Mouse (Mus musculus): ENCODE data around the gene Chd5.

The Chd5 gene

GRCm38 (mm10) chr4:152307542-152307941 lies 30.9 kb upstream of the Chd5 start:
- peaks cover 53% of the 10 kb centered on the region for H3K4me1 ChIP-seq (replicated peaks; ENCODE audit: low read depth, low read length)
- peaks cover 3% of the 10 kb centered on the region for H3K27me3 ChIP-seq (ENCODE audit: insufficient read depth, low read length)
- no peaks in the 10 kb centered on the region for H3K9me3 ChIP-seq (ENCODE audit: low read length)
- no peak for TF ChIP-seq NANOG (IDR thresholded peaks at IDR 0.05; ENCODE audit: borderline replicate concordance, low read length)
- TF ChIP-seq CTCF (conservative IDR thresholded peaks at IDR 0.05; ENCODE audit: low read length): no peak
- TF ChIP-seq POU5F1 (IDR thresholded peaks at IDR 0.05; ENCODE audit: borderline replicate concordance, low read length): no peak
- no peak overlapping the region for H3K4me3 ChIP-seq (replicated peaks; ENCODE audit: low read length)
- H3K36me3 ChIP-seq (ENCODE audit: insufficient read depth, low read length): peaks cover 46% of the 10 kb centered on the region

DNA sequence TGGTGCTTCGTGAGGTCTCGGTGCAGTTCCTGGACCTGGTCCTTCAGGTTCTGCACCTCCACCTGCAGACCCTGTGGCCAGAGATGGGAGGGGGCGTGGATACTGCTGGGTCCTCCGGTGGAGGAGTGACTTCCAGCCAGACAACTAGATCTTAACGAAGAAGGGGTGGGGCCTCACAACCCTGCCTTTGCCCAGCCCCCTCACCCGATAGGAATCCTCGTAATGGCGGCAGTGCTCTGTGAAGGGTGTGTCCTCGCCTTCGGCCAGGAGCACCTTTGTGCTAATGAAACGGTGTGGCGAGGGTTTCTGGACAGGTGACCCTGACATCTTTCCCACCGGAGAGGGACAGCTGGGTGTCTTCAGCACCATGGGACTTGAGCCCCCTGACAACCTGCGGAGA lies 26.3 kb upstream of the Chd5 start:
- no peak for TF ChIP-seq POU5F1 (IDR thresholded peaks at IDR 0.05; ENCODE audit: borderline replicate concordance, low read length)
- TF ChIP-seq NANOG (IDR thresholded peaks at IDR 0.05; ENCODE audit: borderline replicate concordance, low read length): no peak
- no peak for TF ChIP-seq CTCF (conservative IDR thresholded peaks at IDR 0.05; ENCODE audit: low read length)
- H3K27me3 ChIP-seq (ENCODE audit: insufficient read depth, low read length): peaks cover 43% of the 10 kb centered on the region
- H3K36me3 ChIP-seq (ENCODE audit: insufficient read depth, low read length): peaks cover 13% of the 10 kb centered on the region
- peak overlapping the region; percentile 77 for H3K4me3 ChIP-seq (replicated peaks; ENCODE audit: low read length)
- peaks cover 59% of the 10 kb centered on the region for H3K4me1 ChIP-seq (replicated peaks; ENCODE audit: low read depth, low read length)
- no peaks in the 10 kb centered on the region for H3K9me3 ChIP-seq (ENCODE audit: low read length)

DNA sequence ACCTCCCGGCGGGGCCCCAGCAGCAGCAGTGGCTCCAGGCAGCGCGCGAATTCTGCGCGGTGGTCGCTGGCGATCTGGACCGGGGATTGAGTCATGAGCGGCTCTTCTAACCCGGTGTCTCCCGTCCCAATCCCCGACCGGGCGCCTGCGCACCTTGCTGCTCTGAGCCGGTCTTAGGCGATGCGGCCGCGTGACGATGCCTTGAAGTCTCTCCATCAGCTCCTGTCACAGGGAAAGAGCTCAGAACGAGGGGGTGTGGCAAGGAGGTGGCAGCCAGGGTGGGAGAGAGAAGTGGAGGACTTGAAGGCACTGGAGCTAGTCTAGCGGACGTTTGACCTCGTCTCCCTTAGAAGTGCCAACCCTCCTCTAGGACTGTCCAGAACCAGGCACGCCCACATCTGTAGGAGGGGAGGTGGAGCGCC lies 25.2 kb upstream of the Chd5 start:
- Histone ChIP-seq H3K36me3 (ENCODE audit: insufficient read depth, low read length) (peaks cover 8% of the 10 kb centered on the region), H3K9me3 (ENCODE audit: low read length) (no peaks in the 10 kb centered on the region), H3K27me3 (ENCODE audit: insufficient read depth, low read length) (peaks cover 53% of the 10 kb centered on the region), H3K4me1 (replicated peaks; ENCODE audit: low read depth, low read length) (peaks cover 58% of the 10 kb centered on the region), H3K4me3 (replicated peaks; ENCODE audit: low read length) (peak overlapping the region; percentile 77)
- TF ChIP-seq NANOG (IDR thresholded peaks at IDR 0.05; ENCODE audit: borderline replicate concordance, low read length) (no peak), POU5F1 (IDR thresholded peaks at IDR 0.05; ENCODE audit: borderline replicate concordance, low read length) (no peak), CTCF (conservative IDR thresholded peaks at IDR 0.05; ENCODE audit: low read length) (no peak)

- Histone ChIP-seq H3K4me1 (replicated peaks; ENCODE audit: low read depth, low read length) (peaks cover 63% of the 10 kb centered on the region), H3K27me3 (ENCODE audit: insufficient read depth, low read length) (peaks cover 57% of the 10 kb centered on the region), H3K9me3 (ENCODE audit: low read length) (no peaks in the 10 kb centered on the region), H3K4me3 (replicated peaks; ENCODE audit: low read length) (no peak overlapping the region), H3K36me3 (ENCODE audit: insufficient read depth, low read length) (peaks cover 5% of the 10 kb centered on the region; the same call in 1 of the 2 replicates)
- no peak for TF ChIP-seq POU5F1 (IDR thresholded peaks at IDR 0.05; ENCODE audit: borderline replicate concordance, low read length)
- peak; percentile 30; the same call in 1 of the 2 replicates for TF ChIP-seq CTCF (conservative IDR thresholded peaks at IDR 0.05; ENCODE audit: low read length)
Observed at GRCm38 (mm10) chr4:152313934-152314333, 24.5 kb upstream of the Chd5 start.

DNA sequence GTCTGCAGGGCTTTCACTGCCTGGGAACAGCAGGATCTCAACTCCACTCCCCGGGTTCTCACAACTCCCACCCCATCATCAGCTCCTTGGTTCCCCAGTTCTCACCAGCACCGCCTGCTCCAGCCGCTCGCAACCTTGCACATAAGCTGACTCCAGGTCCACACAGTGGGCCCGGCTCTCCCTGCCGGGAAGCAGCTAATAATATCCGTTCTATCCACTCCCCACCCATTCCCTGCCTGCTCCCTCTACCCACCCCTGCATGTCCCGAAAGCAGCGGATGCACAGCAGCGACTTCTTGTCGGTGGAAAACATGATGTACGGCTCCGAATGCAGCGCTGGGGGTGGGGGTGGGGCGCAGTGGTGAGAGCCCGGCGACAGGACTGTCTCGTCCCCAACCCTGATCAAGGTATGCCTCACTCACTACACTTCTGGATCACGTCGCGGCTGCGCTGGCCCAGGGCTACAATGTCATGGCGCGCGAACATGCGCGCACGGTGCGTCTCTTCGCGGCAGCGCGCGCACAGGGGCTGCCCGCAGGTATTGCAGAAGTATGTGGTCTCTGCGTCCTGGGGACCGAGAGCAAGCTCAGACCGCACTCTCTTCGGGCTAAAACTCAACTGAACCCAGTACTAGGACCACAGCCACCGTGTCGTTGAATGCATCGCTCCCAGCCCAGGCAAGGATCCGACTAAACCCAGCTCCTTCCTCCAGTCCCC lies 22.8 kb upstream of the Chd5 start:
- Histone ChIP-seq H3K9me3 (ENCODE audit: low read length) (no peaks in the 10 kb centered on the region), H3K4me3 (replicated peaks; ENCODE audit: low read length) (peak overlapping the region; percentile 74), H3K36me3 (ENCODE audit: insufficient read depth, low read length) (peaks cover 1% of the 10 kb centered on the region; the same call in 1 of the 2 replicates), H3K27me3 (ENCODE audit: insufficient read depth, low read length) (peaks cover 57% of the 10 kb centered on the region), H3K4me1 (replicated peaks; ENCODE audit: low read depth, low read length) (peaks cover 65% of the 10 kb centered on the region)
- TF ChIP-seq CTCF (conservative IDR thresholded peaks at IDR 0.05; ENCODE audit: low read length): no peak
- no peak for TF ChIP-seq NANOG (IDR thresholded peaks at IDR 0.05; ENCODE audit: borderline replicate concordance, low read length)
- no peak for TF ChIP-seq POU5F1 (IDR thresholded peaks at IDR 0.05; ENCODE audit: borderline replicate concordance, low read length)

GRCm38 (mm10) chr4:152317631-152318033 lies 20.8 kb upstream of the Chd5 start:
- Histone ChIP-seq H3K9me3 (ENCODE audit: low read length) (no peaks in the 10 kb centered on the region), H3K27me3 (ENCODE audit: insufficient read depth, low read length) (peaks cover 54% of the 10 kb centered on the region), H3K4me1 (replicated peaks; ENCODE audit: low read depth, low read length) (peaks cover 66% of the 10 kb centered on the region), H3K36me3 (ENCODE audit: insufficient read depth, low read length) (no peaks in the 10 kb centered on the region), H3K4me3 (replicated peaks; ENCODE audit: low read length) (no peak overlapping the region)
- no peak for TF ChIP-seq CTCF (conservative IDR thresholded peaks at IDR 0.05; ENCODE audit: low read length)
- no peak for TF ChIP-seq POU5F1 (IDR thresholded peaks at IDR 0.05; ENCODE audit: borderline replicate concordance, low read length)
- TF ChIP-seq NANOG (IDR thresholded peaks at IDR 0.05; ENCODE audit: borderline replicate concordance, low read length): no peak

- H3K4me1 ChIP-seq (replicated peaks; ENCODE audit: low read depth, low read length): peaks cover 65% of the 10 kb centered on the region
- peak within 1 kb of the TSS; percentile 45 for H3K4me3 ChIP-seq (replicated peaks; ENCODE audit: low read length)
- no peaks in the 10 kb centered on the region for H3K36me3 ChIP-seq (ENCODE audit: insufficient read depth, low read length)
- TF ChIP-seq NANOG (IDR thresholded peaks at IDR 0.05; ENCODE audit: borderline replicate concordance, low read length) (no peak), POU5F1 (IDR thresholded peaks at IDR 0.05; ENCODE audit: borderline replicate concordance, low read length) (no peak), CTCF (conservative IDR thresholded peaks at IDR 0.05; ENCODE audit: low read length) (peak; percentile 68)
- H3K9me3 ChIP-seq (ENCODE audit: low read length): no peaks in the 10 kb centered on the region
- peaks cover 43% of the 10 kb centered on the region for H3K27me3 ChIP-seq (ENCODE audit: insufficient read depth, low read length)
Observed at GRCm38 (mm10) chr4:152318517-152319234, 19.8 kb upstream of the Chd5 start, which contains the start of gene Rnf207. Gene Rnf207, minus strand, starts transcription at chr4:152318993.

DNA sequence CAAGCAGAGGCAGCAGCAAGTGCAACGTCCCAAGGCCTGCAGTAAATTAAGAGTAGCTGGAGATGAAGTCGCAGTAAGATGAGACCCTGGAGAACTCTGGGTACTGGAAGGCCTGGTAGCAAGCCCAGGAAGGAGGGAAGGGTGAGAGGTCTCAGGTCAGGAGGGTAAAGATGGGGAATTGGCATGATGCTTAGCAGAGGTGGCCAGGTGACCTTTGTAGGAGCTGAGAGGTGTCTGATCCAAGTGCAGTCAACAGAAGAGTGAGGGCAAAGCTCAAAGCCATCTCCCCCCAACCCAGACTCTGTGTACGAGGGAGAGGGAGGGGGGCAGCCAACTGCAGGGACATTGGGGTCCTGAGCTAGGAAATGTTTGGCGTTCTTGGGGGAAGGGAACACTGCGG lies 17.0 kb upstream of the Chd5 start:
- H3K4me1 ChIP-seq (replicated peaks; ENCODE audit: low read depth, low read length): peaks cover 53% of the 10 kb centered on the region
- TF ChIP-seq CTCF (conservative IDR thresholded peaks at IDR 0.05; ENCODE audit: low read length): no peak
- no peak for TF ChIP-seq NANOG (IDR thresholded peaks at IDR 0.05; ENCODE audit: borderline replicate concordance, low read length)
- no peak for TF ChIP-seq POU5F1 (IDR thresholded peaks at IDR 0.05; ENCODE audit: borderline replicate concordance, low read length)
- peaks cover 20% of the 10 kb centered on the region for H3K27me3 ChIP-seq (ENCODE audit: insufficient read depth, low read length)
- H3K9me3 ChIP-seq (ENCODE audit: low read length): no peaks in the 10 kb centered on the region
- H3K36me3 ChIP-seq (ENCODE audit: insufficient read depth, low read length): peaks cover 3% of the 10 kb centered on the region; the same call in 1 of the 2 replicates
- H3K4me3 ChIP-seq (replicated peaks; ENCODE audit: low read length): no peak overlapping the region

All from E14TG2a.4 (cell line).